Mouse (Mus musculus) liver, postnatal 0 days (tissue): Measurements from ENCODE around the gene Stk11. TPM values are rescaled to one million over a fixed set of nuclear protein-coding genes. Genes with fewer than 3 reads are reported as not detected.

Experiments
- ATAC-seq: fragments of 200-750 bp; cut with Nextera tagmentation; 2 replicates; pipeline ENCODE4 v1.8.0; 2017; ENCODE audit warnings: mild to moderate bottlenecking, moderate library complexity
- DNase-seq: peaks from one replicate; pipeline ENCODE4 v3.0.0-alpha.2; 2016
- H3K27ac ChIP-seq: fragments of 300-500 bp; sonication (generic); 2 replicates; pipeline ENCODE4 v1.5.1; 2014; ENCODE audit warnings: antibody characterized with exemption, moderate library complexity, mild to moderate bottlenecking, low read depth
- H3K27me3 ChIP-seq: fragments of 300-500 bp; sonication (generic); 2 replicates; pipeline ENCODE4 v1.6.1; 2014; ENCODE audit warnings: low read length, control low read depth, mixed read lengths; ENCODE audit not compliant: insufficient read depth
- H3K36me3 ChIP-seq: fragments of 300-500 bp; sonication (generic); replicated peaks from 2 replicates; pipeline ENCODE4 v1.6.1; 2014; ENCODE audit warnings: mild to moderate bottlenecking, control low read depth, low read length, moderate library complexity, mixed read lengths; ENCODE audit not compliant: insufficient read depth
- H3K4me1 ChIP-seq: fragments of 300-500 bp; sonication (generic); 2 replicates; pipeline ENCODE4 v1.6.1; 2014; ENCODE audit warnings: antibody characterized with exemption, mild to moderate bottlenecking, control low read depth; ENCODE audit not compliant: insufficient read depth
- H3K4me2 ChIP-seq: fragments of 300-500 bp; sonication (generic); 2 replicates; pipeline ENCODE4 v1.6.1; 2014; ENCODE audit warnings: low read depth, mild to moderate bottlenecking, low read length, moderate library complexity, mixed read lengths
- H3K4me3 ChIP-seq: fragments of 300-500 bp; sonication (generic); 2 replicates; pipeline ENCODE4 v1.5.1; 2014; ENCODE audit warnings: low read depth, low read length
- H3K9ac ChIP-seq: fragments of 300-500 bp; sonication (generic); replicated peaks from 2 replicates; pipeline ENCODE4 v1.6.1; 2014; ENCODE audit warnings: mild to moderate bottlenecking, moderate library complexity
- H3K9me3 ChIP-seq: fragments of 300-500 bp; sonication (generic); 2 replicates; pipeline ENCODE4 v1.6.1; 2016; ENCODE audit warnings: mild to moderate bottlenecking, control low read depth, low read length, mixed read lengths
- CTCF ChIP-seq: sonication (generic); IDR thresholded peaks from 2 replicates; pipeline ENCODE4 v1.5.1; 2016; ENCODE audit warnings: antibody characterized with exemption, low read depth
- EP300 ChIP-seq: IDR thresholded peaks from 2 replicates; pipeline ENCODE4 v1.6.1; 2016; ENCODE audit warnings: antibody characterized with exemption, low read depth, mild to moderate bottlenecking
- WGBS: fragments of 180-500 bp; shearing (Covaris S2); extraction: QIAGEN DNeasy Blood & Tissue Kit; methylation state at CpG from one replicate; pipeline ENCODE4 v1.1.7; 2014; ENCODE audit not compliant: insufficient replicate concordance; 5-methylcytosine and 5-hydroxymethylcytosine counted together
- polyA plus RNA-seq: library from polyadenylated mRNA; unstranded; fragments of >200 nt; fragmentation: Nextera tagmentation; extraction: Ambion mirVana; gene quantifications from 2 replicates; pipeline ENCODE4 v1.2.1, GENCODE M21; 2015

Gene Stk11
- polyA plus RNA-seq, 1 experiment from 2014 or later, result 11.2 TPM

DNA sequence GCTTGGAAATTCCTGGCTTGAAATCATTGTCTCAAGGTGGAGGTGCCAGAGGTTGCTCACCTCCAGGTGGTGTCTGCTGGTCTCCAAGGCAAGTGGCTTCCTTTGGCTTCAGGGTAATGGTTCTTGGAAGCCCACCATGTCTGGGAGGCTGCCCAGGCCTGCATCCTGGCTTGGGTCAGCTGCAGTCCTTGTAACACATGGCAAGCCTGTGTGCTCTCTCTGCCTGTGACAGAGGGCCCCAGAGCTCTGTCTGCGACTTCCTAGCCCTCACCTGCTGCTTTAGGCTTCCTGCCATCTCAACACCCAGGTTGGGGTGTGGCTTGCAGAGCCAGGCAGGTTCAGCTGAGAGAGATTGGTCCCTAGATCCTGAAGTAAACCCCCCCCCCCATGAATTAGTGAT lies 2.1 kb downstream of the Stk11 start:
- no peak for DNase-seq
- no peaks in the 10 kb centered on the region for H3K27me3 ChIP-seq
- 42% methylated on average over 1 of the region's 1 CpGs for WGBS
- H3K4me3 ChIP-seq, result peak overlapping the region; percentile 85
- peak overlapping the region; percentile 91 for H3K27ac ChIP-seq
- H3K4me1 ChIP-seq, result peaks cover 43% of the 10 kb centered on the region
- peak overlapping the region; percentile 88 for H3K9ac ChIP-seq
- H3K9me3 ChIP-seq, result no peaks in the 10 kb centered on the region
- peak overlapping the region; percentile 84 for H3K4me2 ChIP-seq
- peaks cover 40% of the 10 kb centered on the region for H3K36me3 ChIP-seq
- no peak for ATAC-seq
- TF ChIP-seq EP300 (no peak), CTCF (no peak)

DNA sequence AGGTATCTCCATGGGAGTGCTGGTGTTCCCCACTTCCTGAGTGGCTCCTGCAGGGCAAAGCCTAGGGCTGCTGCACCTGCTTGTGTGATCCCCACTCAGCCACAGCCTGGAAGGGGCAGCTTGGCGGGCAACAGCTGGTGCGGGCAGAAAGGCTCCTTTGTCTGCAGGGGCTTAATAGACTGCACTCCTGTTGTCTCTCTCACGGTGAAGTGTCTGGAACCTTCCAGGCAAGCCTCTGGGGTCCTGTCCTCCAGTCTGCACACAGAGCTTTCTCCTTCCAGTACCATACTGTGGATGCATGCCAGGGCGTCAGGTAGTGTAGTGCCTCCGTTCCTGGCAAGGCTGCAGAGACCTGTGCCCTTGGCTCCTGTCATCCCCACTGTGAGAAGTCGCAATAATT lies 2.9 kb downstream of the Stk11 start:
- Histone ChIP-seq H3K27me3 (no peaks in the 10 kb centered on the region), H3K4me1 (peaks cover 49% of the 10 kb centered on the region), H3K36me3 (peaks cover 41% of the 10 kb centered on the region), H3K27ac (no peak overlapping the region), H3K9me3 (no peaks in the 10 kb centered on the region), H3K9ac (no peak overlapping the region; the same call in 1 of the 2 replicates), H3K4me2 (peak overlapping the region; percentile 84), H3K4me3 (peak overlapping the region; percentile 85)
- ATAC-seq, result no peak
- no peak for DNase-seq
- WGBS, result 81% methylated on average over 6 of the region's 6 CpGs
- TF ChIP-seq CTCF (no peak), EP300 (no peak)

DNA sequence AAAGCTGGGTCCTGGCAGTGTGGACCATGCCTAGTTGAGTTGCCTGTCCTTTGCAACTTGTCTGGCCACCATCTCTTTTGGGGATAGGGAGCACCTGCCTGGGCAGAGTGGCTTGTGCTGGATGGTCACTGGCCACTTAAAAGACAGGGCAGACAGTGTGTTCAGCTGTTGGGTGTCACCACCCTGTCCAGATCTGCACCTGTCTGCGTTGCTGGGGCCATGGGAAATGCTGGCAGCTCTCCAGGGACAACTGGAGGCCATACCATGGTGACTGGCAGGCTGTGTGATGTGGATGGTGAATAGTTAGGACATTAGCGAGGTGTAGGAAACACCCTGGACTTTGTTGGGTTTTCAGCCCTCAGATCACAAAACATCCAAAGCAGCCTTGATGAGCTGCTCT lies 4.5 kb downstream of the Stk11 start:
- TF ChIP-seq CTCF, result no peak
- no peak for TF ChIP-seq EP300
- Histone ChIP-seq H3K36me3 (peaks cover 53% of the 10 kb centered on the region), H3K4me1 (peaks cover 54% of the 10 kb centered on the region), H3K27me3 (no peaks in the 10 kb centered on the region), H3K27ac (no peak overlapping the region), H3K9ac (no peak overlapping the region; the same call in 1 of the 2 replicates), H3K9me3 (no peaks in the 10 kb centered on the region), H3K4me3 (no peak overlapping the region), H3K4me2 (peak overlapping the region; percentile 20)
- no peak for DNase-seq
- no peak for ATAC-seq
- WGBS, result 53% methylated on average over 2 of the region's 2 CpGs

DNA sequence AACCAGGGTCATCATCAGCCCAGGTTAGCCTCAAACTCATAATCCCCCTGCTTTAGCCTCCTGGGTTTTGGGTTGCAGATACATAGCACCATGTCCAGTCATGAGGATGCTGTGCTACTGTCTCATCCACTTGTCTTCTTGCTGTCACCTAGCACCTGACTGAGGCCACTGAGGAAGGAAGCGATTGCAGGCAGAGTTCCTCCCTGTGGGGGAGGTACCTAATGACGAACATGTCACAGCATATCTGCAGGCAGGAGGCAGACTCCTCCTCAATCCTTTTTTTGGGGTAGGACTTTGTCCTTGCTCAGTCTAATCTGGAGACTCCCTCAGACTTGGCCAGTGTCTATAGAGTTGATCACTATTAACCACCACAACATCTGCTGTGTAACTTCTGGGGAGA lies 6.0 kb downstream of the Stk11 start:
- Histone ChIP-seq H3K4me2 (no peak overlapping the region), H3K4me1 (peaks cover 54% of the 10 kb centered on the region), H3K27me3 (no peaks in the 10 kb centered on the region), H3K9ac (no peak overlapping the region), H3K27ac (no peak overlapping the region), H3K4me3 (no peak overlapping the region), H3K9me3 (no peaks in the 10 kb centered on the region), H3K36me3 (peaks cover 68% of the 10 kb centered on the region)
- TF ChIP-seq CTCF (no peak), EP300 (no peak)
- DNase-seq (no peak), ATAC-seq (no peak)
- WGBS, result 49% methylated on average over 2 of the region's 2 CpGs

DNA sequence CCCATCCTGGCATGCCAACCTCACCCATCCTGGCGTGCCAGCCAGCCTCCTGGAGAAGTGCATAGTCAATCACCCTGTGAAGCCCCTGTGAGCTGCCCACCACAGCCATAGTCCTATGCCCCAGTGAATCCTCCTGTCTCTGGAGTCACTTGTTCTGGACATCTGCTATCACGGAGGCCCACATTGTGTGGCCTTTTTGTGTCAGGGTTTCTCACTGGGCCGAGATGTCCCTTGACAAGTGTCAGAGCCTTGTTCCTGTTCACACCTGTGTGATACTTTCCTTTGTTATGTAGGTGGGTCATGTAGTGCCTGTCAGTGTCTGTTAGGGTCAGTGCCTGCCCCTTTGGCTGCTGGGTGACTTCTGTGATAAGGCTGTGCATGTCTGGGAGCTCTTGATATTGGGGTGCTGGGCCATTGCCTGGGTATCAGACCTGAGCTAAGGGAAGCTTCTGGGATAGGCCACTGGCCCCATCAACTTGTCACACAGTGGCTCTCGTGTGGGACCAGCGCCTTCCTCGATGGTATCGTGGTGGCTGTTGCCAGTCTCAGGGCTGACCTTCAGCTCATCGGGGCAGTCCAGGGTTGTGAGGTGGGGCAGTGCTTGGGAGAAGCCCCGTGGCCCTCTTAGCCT lies 8.4 kb downstream of the Stk11 start:
- Histone ChIP-seq H3K36me3 (peaks cover 76% of the 10 kb centered on the region), H3K4me3 (no peak overlapping the region), H3K27ac (peak overlapping the region; percentile 68; the same call in 1 of the 2 replicates), H3K4me2 (peak overlapping the region; percentile 56), H3K4me1 (peaks cover 36% of the 10 kb centered on the region), H3K9ac (peak overlapping the region; percentile 46), H3K27me3 (no peaks in the 10 kb centered on the region), H3K9me3 (no peaks in the 10 kb centered on the region)
- ATAC-seq (peak; percentile 66), DNase-seq (no peak)
- 64% methylated on average over 9 of the region's 9 CpGs for WGBS
- no peak for TF ChIP-seq CTCF
- peak; percentile 84 for TF ChIP-seq EP300

DNA sequence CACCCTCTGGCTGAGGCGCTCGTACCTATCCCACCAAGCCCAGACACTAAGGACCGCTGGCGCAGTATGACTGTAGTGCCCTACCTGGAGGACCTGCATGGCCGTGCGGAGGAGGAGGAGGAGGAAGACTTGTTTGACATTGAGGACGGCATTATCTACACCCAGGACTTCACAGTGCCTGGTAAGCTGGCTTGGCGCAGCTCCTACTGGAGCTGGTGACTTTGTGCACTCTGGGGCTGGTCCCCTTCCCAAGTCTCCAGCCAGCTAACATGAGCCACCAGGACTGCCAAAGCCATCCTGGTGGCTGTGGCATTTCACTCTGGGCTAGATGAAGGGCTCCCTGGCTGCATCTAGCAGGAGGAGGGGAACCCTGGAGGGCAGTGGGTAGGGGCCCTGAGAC lies 12.3 kb downstream of the Stk11 start:
- H3K9ac ChIP-seq, result no peak overlapping the region
- H3K36me3 ChIP-seq, result peaks cover 71% of the 10 kb centered on the region

More for the DNA sequence above, 12.3 kb downstream of the Stk11 start:
- Histone ChIP-seq H3K4me2 (no peak overlapping the region), H3K4me3 (no peak overlapping the region), H3K4me1 (peaks cover 31% of the 10 kb centered on the region), H3K27ac (no peak overlapping the region), H3K27me3 (no peaks in the 10 kb centered on the region), H3K9me3 (no peaks in the 10 kb centered on the region)
- WGBS, result 94% methylated on average over 8 of the region's 8 CpGs
- no peak for ATAC-seq
- TF ChIP-seq CTCF (no peak), EP300 (no peak)
- DNase-seq, result no peak
